Mouse (Mus musculus) forebrain, embryonic 16.5 days (tissue): ENCODE measurements around the gene Cadps2. TPM values are rescaled to one million over a fixed set of nuclear protein-coding genes. Genes with fewer than 3 reads are reported as not detected.
A peak's percentile ranks its signal among the peaks of the same experiment; 100 is the strongest.

Experiments used
- ATAC-seq: fragments of 200-750 bp; cut with Nextera tagmentation; 2 replicates; pipeline ENCODE4 v1.8.0; 2017; ENCODE audit warnings: mild to moderate bottlenecking, moderate library complexity
- H3K27ac ChIP-seq: fragments of 300-500 bp; sonication (generic); 2 replicates; pipeline ENCODE4 v1.5.1; 2014; ENCODE audit warnings: low read length, control low read depth
- H3K27me3 ChIP-seq: fragments of 300-500 bp; sonication (generic); replicated peaks from 2 replicates; pipeline ENCODE4 v1.6.1; 2014; ENCODE audit warnings: low read length; ENCODE audit not compliant: control insufficient read depth, insufficient read depth
- H3K36me3 ChIP-seq: fragments of 300-500 bp; sonication (generic); 2 replicates; pipeline ENCODE4 v1.6.1; 2014; ENCODE audit not compliant: control insufficient read depth, insufficient read depth
- H3K4me1 ChIP-seq: fragments of 300-500 bp; sonication (generic); replicated peaks from 2 replicates; pipeline ENCODE4 v1.6.1; 2014; ENCODE audit warnings: low read length; ENCODE audit not compliant: control insufficient read depth, insufficient read depth
- H3K4me2 ChIP-seq: fragments of 300-500 bp; sonication (generic); 2 replicates; pipeline ENCODE4 v1.6.1; 2014; ENCODE audit warnings: mild to moderate bottlenecking, low read length, control low read depth
- H3K4me3 ChIP-seq: fragments of 300-500 bp; sonication (generic); replicated peaks from 2 replicates; pipeline ENCODE4 v1.5.1; 2014; ENCODE audit warnings: mild to moderate bottlenecking, low read length, control low read depth
- H3K9ac ChIP-seq: fragments of 300-500 bp; sonication (generic); replicated peaks from 2 replicates; pipeline ENCODE4 v1.6.1; 2014; ENCODE audit warnings: low read depth, low read length, control low read depth
- H3K9me3 ChIP-seq: fragments of 300-500 bp; sonication (generic); 2 replicates; pipeline ENCODE4 v1.6.1; 2016; ENCODE audit warnings: low read length; ENCODE audit not compliant: control insufficient read depth
- WGBS: fragments of 180-500 bp; shearing (Covaris S2); extraction: QIAGEN DNeasy Blood & Tissue Kit; methylation state at CpG from one replicate; pipeline ENCODE4 v1.1.7; 2014; 5-methylcytosine and 5-hydroxymethylcytosine counted together
- polyA plus RNA-seq: library from polyadenylated mRNA; unstranded; fragments of >200 nt; fragmentation: Nextera tagmentation; extraction: Ambion mirVana; gene quantifications from 2 replicates; pipeline ENCODE4 v1.2.1, GENCODE M21; 2015

Gene Cadps2
- polyA plus RNA-seq, 1 experiment from 2014 or later = 5.2 TPM

GRCm38 (mm10) chr6:23549874-23550273 lies 289.3 kb downstream of the Cadps2 start:
- H3K36me3 ChIP-seq = no peaks in the 10 kb centered on the region
- H3K27me3 ChIP-seq = no peaks in the 10 kb centered on the region
- no peaks in the 10 kb centered on the region for H3K9me3 ChIP-seq
- H3K9ac ChIP-seq = no peak overlapping the region
- no peaks in the 10 kb centered on the region for H3K4me1 ChIP-seq
- no peak overlapping the region for H3K4me2 ChIP-seq
- no peak overlapping the region for H3K4me3 ChIP-seq
- no peak for ATAC-seq
- H3K27ac ChIP-seq = no peak overlapping the region
- 0% methylated on average over 1 of the region's 1 CpGs for WGBS

- no peak overlapping the region for H3K9ac ChIP-seq
- no peak overlapping the region for H3K4me3 ChIP-seq
- no peak overlapping the region for H3K4me2 ChIP-seq
- H3K27me3 ChIP-seq = no peaks in the 10 kb centered on the region
- no peaks in the 10 kb centered on the region for H3K36me3 ChIP-seq
- no peak for ATAC-seq
- no peaks in the 10 kb centered on the region for H3K9me3 ChIP-seq
- WGBS = 83% methylated on average over 2 of the region's 2 CpGs
- H3K4me1 ChIP-seq = no peaks in the 10 kb centered on the region
- H3K27ac ChIP-seq = no peak overlapping the region
Measured at GRCm38 (mm10) chr6:23523710-23524109, 315.5 kb downstream of the Cadps2 start.

GRCm38 (mm10) chr6:23522556-23522955 lies 316.7 kb downstream of the Cadps2 start:
- no peak for ATAC-seq
- no peak overlapping the region for H3K9ac ChIP-seq
- no peak overlapping the region for H3K4me2 ChIP-seq
- H3K27me3 ChIP-seq = no peaks in the 10 kb centered on the region
- no peaks in the 10 kb centered on the region for H3K9me3 ChIP-seq
- 86% methylated on average over 5 of the region's 5 CpGs for WGBS
- H3K4me3 ChIP-seq = no peak overlapping the region
- H3K4me1 ChIP-seq = no peaks in the 10 kb centered on the region
- no peaks in the 10 kb centered on the region for H3K36me3 ChIP-seq
- H3K27ac ChIP-seq = no peak overlapping the region

- no peak overlapping the region for H3K4me3 ChIP-seq
- H3K27me3 ChIP-seq = no peaks in the 10 kb centered on the region
- 26% methylated on average over 5 of the region's 5 CpGs for WGBS
- H3K4me2 ChIP-seq = no peak overlapping the region
- no peak overlapping the region for H3K27ac ChIP-seq
- no peaks in the 10 kb centered on the region for H3K4me1 ChIP-seq
- H3K9ac ChIP-seq = no peak overlapping the region
- H3K36me3 ChIP-seq = no peaks in the 10 kb centered on the region
- ATAC-seq = no peak
- no peaks in the 10 kb centered on the region for H3K9me3 ChIP-seq
Measured at GRCm38 (mm10) chr6:23498611-23499010, 340.6 kb downstream of the Cadps2 start.

- ATAC-seq = peak; percentile 93
- no peaks in the 10 kb centered on the region for H3K27me3 ChIP-seq
- WGBS = 21% methylated on average over 7 of the region's 7 CpGs
Measured at GRCm38 (mm10) chr6:23491804-23492203, 347.4 kb downstream of the Cadps2 start.

GRCm38 (mm10) chr6:23490431-23490830 lies 348.8 kb downstream of the Cadps2 start:
- H3K4me1 ChIP-seq = no peaks in the 10 kb centered on the region
- no peaks in the 10 kb centered on the region for H3K9me3 ChIP-seq
- H3K27me3 ChIP-seq = no peaks in the 10 kb centered on the region
- H3K9ac ChIP-seq = no peak overlapping the region
- no peak overlapping the region for H3K4me2 ChIP-seq
- no peaks in the 10 kb centered on the region for H3K36me3 ChIP-seq
- no peak overlapping the region for H3K27ac ChIP-seq
- no peak overlapping the region for H3K4me3 ChIP-seq
- no peak for ATAC-seq
- WGBS = 89% methylated on average over 2 of the region's 2 CpGs

More at GRCm38 (mm10) chr6:23491804-23492203, 347.4 kb downstream of the Cadps2 start:
- Histone ChIP-seq H3K4me1 (no peaks in the 10 kb centered on the region), H3K36me3 (no peaks in the 10 kb centered on the region), H3K4me3 (no peak overlapping the region), H3K9ac (no peak overlapping the region), H3K4me2 (no peak overlapping the region), H3K27ac (no peak overlapping the region), H3K9me3 (no peaks in the 10 kb centered on the region)

- no peak overlapping the region for H3K4me3 ChIP-seq
- no peak overlapping the region for H3K9ac ChIP-seq
- no peak for ATAC-seq
- 78% methylated on average over 2 of the region's 2 CpGs for WGBS
- H3K27me3 ChIP-seq = no peaks in the 10 kb centered on the region
- H3K9me3 ChIP-seq = no peaks in the 10 kb centered on the region
- H3K4me1 ChIP-seq = no peaks in the 10 kb centered on the region
- H3K36me3 ChIP-seq = no peaks in the 10 kb centered on the region
- no peak overlapping the region for H3K27ac ChIP-seq
- H3K4me2 ChIP-seq = no peak overlapping the region
Measured at GRCm38 (mm10) chr6:23489046-23489445, 350.2 kb downstream of the Cadps2 start.

GRCm38 (mm10) chr6:23472686-23473085 lies 366.5 kb downstream of the Cadps2 start:
- Histone ChIP-seq H3K27ac (no peak overlapping the region), H3K9ac (no peak overlapping the region), H3K4me2 (no peak overlapping the region), H3K4me3 (no peak overlapping the region), H3K4me1 (no peaks in the 10 kb centered on the region), H3K36me3 (no peaks in the 10 kb centered on the region), H3K9me3 (no peaks in the 10 kb centered on the region), H3K27me3 (no peaks in the 10 kb centered on the region)
- WGBS = 67% methylated on average over 2 of the region's 2 CpGs
- ATAC-seq = no peak

GRCm38 (mm10) chr6:23471830-23472229 lies 367.4 kb downstream of the Cadps2 start:
- Histone ChIP-seq H3K9me3 (no peaks in the 10 kb centered on the region), H3K4me3 (no peak overlapping the region), H3K4me2 (no peak overlapping the region), H3K4me1 (no peaks in the 10 kb centered on the region), H3K36me3 (no peaks in the 10 kb centered on the region), H3K27ac (no peak overlapping the region), H3K27me3 (no peaks in the 10 kb centered on the region), H3K9ac (no peak overlapping the region)
- 44% methylated on average over 2 of the region's 2 CpGs for whole genome bisulfite sequencing
- no peak for ATAC-seq

GRCm38 (mm10) chr6:23467885-23468284 lies 371.3 kb downstream of the Cadps2 start:
- H3K9ac ChIP-seq = no peak overlapping the region
- no peak for ATAC-seq
- no peak overlapping the region for H3K4me3 ChIP-seq
- no peaks in the 10 kb centered on the region for H3K36me3 ChIP-seq
- H3K9me3 ChIP-seq = no peaks in the 10 kb centered on the region
- 31% methylated on average over 4 of the region's 4 CpGs for WGBS
- no peaks in the 10 kb centered on the region for H3K4me1 ChIP-seq
- H3K27me3 ChIP-seq = no peaks in the 10 kb centered on the region
- H3K4me2 ChIP-seq = no peak overlapping the region
- H3K27ac ChIP-seq = no peak overlapping the region
